Mouse (Mus musculus) kidney, adult 9 months (tissue): ENCODE measurements around the gene Foxn4.

ENCODE experiments used
- DNase-seq: peaks from one replicate; pipeline ENCODE4 v3.0.0; 2022

The Foxn4 gene

GRCm38 (mm10) chr5:114273693-114274402 is at the start of gene Foxn4:
Foxn4 (minus strand) TSS chr5:114273807.
- no peak for DNase-seq

- no peak for DNase-seq
Observed at GRCm38 (mm10) chr5:114323105-114323790, 49.6 kb upstream of the Foxn4 start.

GRCm38 (mm10) chr5:114309680-114310036 is 36.1 kb upstream of the Foxn4 start:
- no peak for DNase-seq

GRCm38 (mm10) chr5:114308765-114309679 is 35.4 kb upstream of the Foxn4 start:
- DNase-seq = peak; percentile 51

- no peak for DNase-seq
Observed at GRCm38 (mm10) chr5:114306496-114306895, 32.9 kb upstream of the Foxn4 start.

GRCm38 (mm10) chr5:114303166-114303565 is 29.6 kb upstream of the Foxn4 start:
- no peak for DNase-seq

GRCm38 (mm10) chr5:114299883-114300610 is 26.4 kb upstream of the Foxn4 start:
- DNase-seq = no peak

GRCm38 (mm10) chr5:114299156-114299855 is 25.7 kb upstream of the Foxn4 start:
- DNase-seq = no peak

- no peak for DNase-seq
Observed at GRCm38 (mm10) chr5:114298212-114298894, 24.7 kb upstream of the Foxn4 start.

- DNase-seq = no peak
Observed at GRCm38 (mm10) chr5:114296693-114297631, 23.4 kb upstream of the Foxn4 start.

- DNase-seq = no peak
Observed at GRCm38 (mm10) chr5:114290004-114290403, 16.4 kb upstream of the Foxn4 start.

- DNase-seq = no peak
Observed at GRCm38 (mm10) chr5:114288874-114289273, 15.3 kb upstream of the Foxn4 start, which contains the start of gene Myo1h. Myo1h (plus strand) TSS chr5:114289166.

- no peak for DNase-seq
Observed at GRCm38 (mm10) chr5:114288396-114288795, 14.8 kb upstream of the Foxn4 start.

GRCm38 (mm10) chr5:114286872-114287571 is 13.4 kb upstream of the Foxn4 start:
- DNase-seq = no peak

- no peak for DNase-seq
Observed at GRCm38 (mm10) chr5:114286102-114286501, 12.5 kb upstream of the Foxn4 start.

GRCm38 (mm10) chr5:114285398-114285700 is 11.7 kb upstream of the Foxn4 start:
- no peak for DNase-seq

- DNase-seq = no peak
Observed at GRCm38 (mm10) chr5:114284604-114285397, 11.2 kb upstream of the Foxn4 start.

GRCm38 (mm10) chr5:114282346-114282745 is 8.7 kb upstream of the Foxn4 start:
- no peak for DNase-seq
